Mouse (Mus musculus): ENCODE data around the gene Dydc1.

Gene Dydc1

GRCm38 (mm10) chr14:41100712-41101111 lies 28.0 kb downstream of the Dydc1 start:
- peak in 1 of 2 experiments; percentile 14 for DNase-seq

- no peak for DNase-seq
These were observed 28.5 kb downstream of the Dydc1 start for GRCm38 (mm10) chr14:41101242-41101641.

- no peak for DNase-seq
These were observed 29.6 kb downstream of the Dydc1 start for GRCm38 (mm10) chr14:41102269-41102668.

- peak; percentile 71 to 77 for DNase-seq
These were observed 32.2 kb downstream of the Dydc1 start, which contains the start of gene Mat1a for GRCm38 (mm10) chr14:41104853-41105444. Gene Mat1a (plus strand): TSS chr14:41105035.

- no peak for DNase-seq
These were observed 38.4 kb downstream of the Dydc1 start for GRCm38 (mm10) chr14:41111031-41111668.

- no peak for DNase-seq
These were observed 40.2 kb downstream of the Dydc1 start for GRCm38 (mm10) chr14:41112944-41113343.

GRCm38 (mm10) chr14:41116271-41116670 lies 43.6 kb downstream of the Dydc1 start:
- no peak for DNase-seq

- DNase-seq, result no peak
These were observed 52.0 kb downstream of the Dydc1 start for GRCm38 (mm10) chr14:41124683-41125082.

GRCm38 (mm10) chr14:41127997-41128396 lies 55.3 kb downstream of the Dydc1 start:
- DNase-seq, result peak; percentile 37 to 43

GRCm38 (mm10) chr14:41131540-41131939 lies 58.8 kb downstream of the Dydc1 start, which contains the start of gene Sftpa1:
Gene Sftpa1 (plus strand): TSS chr14:41131782.
- DNase-seq, result peak; percentile 65 to 77

GRCm38 (mm10) chr14:41137006-41137405 lies 64.3 kb downstream of the Dydc1 start:
- DNase-seq, result peak; percentile 47 to 64

GRCm38 (mm10) chr14:41140686-41141085 lies 68.0 kb downstream of the Dydc1 start:
- no peak for DNase-seq

All from lung, adult 18-20 months (tissue).